Mouse (Mus musculus) intestine, embryonic 14.5 days (tissue): ENCODE measurements around the gene Vav3. TPM values are rescaled to one million over a fixed set of nuclear protein-coding genes. Genes with fewer than 3 reads are reported as not detected.

Experiments
- ATAC-seq: fragments of 200-750 bp; cut with Nextera tagmentation; replicated peaks from 2 replicates; pipeline ENCODE4 v1.8.0; 2017; ENCODE audit warnings: low read depth, moderate number of reproducible peaks, moderate TSS enrichment, moderate library complexity; ENCODE audit not compliant: low FRiP score, low TSS enrichment
- DNase-seq: peaks from one replicate; pipeline ENCODE4 v3.0.0-alpha.2; 2018; ENCODE audit warnings: low spot score
- H3K27ac ChIP-seq: fragments of 300-500 bp; sonication (generic); 2 replicates; pipeline ENCODE4 v1.5.1; 2014; ENCODE audit warnings: low read depth, mild to moderate bottlenecking, control low read depth
- H3K27me3 ChIP-seq: fragments of 300-500 bp; sonication (generic); replicated peaks from 2 replicates; pipeline ENCODE4 v1.6.1; 2014; ENCODE audit warnings: low read length, control low read depth; ENCODE audit not compliant: control insufficient read depth, insufficient read depth
- H3K36me3 ChIP-seq: fragments of 300-500 bp; sonication (generic); 2 replicates; pipeline ENCODE4 v1.6.1; 2014; ENCODE audit warnings: low read length, control low read depth; ENCODE audit not compliant: control insufficient read depth, insufficient read depth
- H3K4me1 ChIP-seq: fragments of 300-500 bp; sonication (generic); replicated peaks from 2 replicates; pipeline ENCODE4 v1.6.1; 2014; ENCODE audit warnings: low read length, control low read depth, mixed read lengths; ENCODE audit not compliant: control insufficient read depth, insufficient read depth
- H3K4me2 ChIP-seq: fragments of 300-500 bp; sonication (generic); 2 replicates; pipeline ENCODE4 v1.6.1; 2014; ENCODE audit warnings: low read length
- H3K4me3 ChIP-seq: fragments of 300-500 bp; sonication (generic); 2 replicates; pipeline ENCODE4 v1.5.1; 2014; ENCODE audit warnings: low read depth, low read length, control low read depth, mixed read lengths
- H3K9ac ChIP-seq: fragments of 300-500 bp; sonication (generic); 2 replicates; pipeline ENCODE4 v1.6.1; 2014; ENCODE audit warnings: mild to moderate bottlenecking, low read length
- H3K9me3 ChIP-seq: fragments of 300-500 bp; sonication (generic); 2 replicates; pipeline ENCODE4 v1.6.1; 2016; ENCODE audit warnings: low read length, control low read depth; ENCODE audit not compliant: control insufficient read depth
- WGBS: fragments of 180-500 bp; shearing (Covaris S2); extraction: QIAGEN DNeasy Blood & Tissue Kit; methylation state at CpG from one replicate; pipeline ENCODE4 v1.1.7; 2014; 5-methylcytosine and 5-hydroxymethylcytosine counted together
- polyA plus RNA-seq: library from polyadenylated mRNA; unstranded; fragments of >200 nt; fragmentation: Nextera tagmentation; extraction: Ambion mirVana; gene quantifications from 2 replicates; pipeline ENCODE4 v1.2.1, GENCODE M21; 2014

Vav3 gene
- polyA plus RNA-seq, 1 experiment from 2014 or later: 17.1 TPM

DNA sequence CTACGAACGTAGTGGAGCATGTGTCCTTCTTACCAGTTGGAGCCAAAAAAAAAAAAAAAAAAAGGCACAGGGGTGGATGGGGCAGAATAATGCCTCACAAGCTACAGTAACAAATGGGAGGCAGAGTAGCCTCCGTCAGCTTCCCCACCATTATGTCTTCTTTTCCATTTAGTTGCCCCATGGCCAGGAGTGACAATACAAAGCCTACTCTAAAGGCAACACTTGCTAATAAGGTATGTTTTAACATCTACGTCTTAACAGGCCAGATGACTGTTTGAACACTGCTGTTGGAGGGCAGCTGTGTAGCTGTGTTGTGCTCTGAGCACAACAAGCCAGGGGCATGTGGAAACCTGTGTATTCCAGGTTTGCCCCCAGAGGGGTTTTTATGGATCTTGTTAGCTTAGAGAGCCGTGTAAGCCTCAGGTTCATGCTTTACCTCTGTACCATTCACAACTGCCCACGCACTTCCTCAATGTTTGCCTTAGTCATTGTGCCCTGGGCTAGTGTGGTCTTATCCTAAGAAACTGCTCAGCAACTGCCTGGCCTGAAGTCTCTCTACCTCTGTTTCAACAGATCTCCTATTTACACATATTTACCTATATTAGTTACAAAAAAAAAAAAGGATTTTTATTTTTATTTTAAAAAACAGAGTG is 29.2 kb upstream of the Vav3 start:
- H3K4me3 ChIP-seq: no peak overlapping the region
- 88% methylated on average over 6 of the region's 6 CpGs for WGBS
- no peak for ATAC-seq
- no peaks in the 10 kb centered on the region for H3K36me3 ChIP-seq
- DNase-seq: no peak
- H3K27me3 ChIP-seq: no peaks in the 10 kb centered on the region
- H3K4me2 ChIP-seq: no peak overlapping the region
- no peak overlapping the region for H3K27ac ChIP-seq
- no peak overlapping the region for H3K9ac ChIP-seq
- H3K9me3 ChIP-seq: no peaks in the 10 kb centered on the region
- 0 out of 2 replicates have a peak, but pooled peaks cover 5% of the 10 kb centered on the region for H3K4me1 ChIP-seq

DNA sequence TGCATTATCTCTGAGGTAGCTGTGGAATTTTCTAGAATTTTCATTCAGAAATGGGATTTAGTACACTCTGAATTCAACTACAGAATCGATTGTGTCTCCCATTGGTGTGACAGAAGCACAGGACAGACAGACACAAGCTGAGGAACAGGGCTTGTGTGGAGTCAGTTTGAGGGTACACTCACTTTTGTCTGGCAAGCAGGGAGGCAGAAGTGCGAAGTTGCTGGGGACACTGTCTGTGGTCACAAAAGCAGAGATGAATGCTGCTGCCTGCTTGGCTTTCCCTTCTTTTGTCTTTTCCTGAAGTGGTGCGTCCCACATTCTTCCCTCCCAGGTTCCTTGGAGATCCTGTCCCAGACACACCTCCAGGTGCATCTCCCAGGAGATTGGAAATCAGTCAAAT is 28.6 kb upstream of the Vav3 start:
- no peak for DNase-seq
- ATAC-seq: no peak
- Histone ChIP-seq H3K27me3 (no peaks in the 10 kb centered on the region), H3K9me3 (no peaks in the 10 kb centered on the region), H3K4me2 (no peak overlapping the region), H3K36me3 (no peaks in the 10 kb centered on the region), H3K27ac (no peak overlapping the region), H3K4me3 (no peak overlapping the region), H3K9ac (no peak overlapping the region), H3K4me1 (0 out of 2 replicates have a peak, but pooled peaks cover 5% of the 10 kb centered on the region)
- WGBS: 90% methylated on average over 3 of the region's 3 CpGs

DNA sequence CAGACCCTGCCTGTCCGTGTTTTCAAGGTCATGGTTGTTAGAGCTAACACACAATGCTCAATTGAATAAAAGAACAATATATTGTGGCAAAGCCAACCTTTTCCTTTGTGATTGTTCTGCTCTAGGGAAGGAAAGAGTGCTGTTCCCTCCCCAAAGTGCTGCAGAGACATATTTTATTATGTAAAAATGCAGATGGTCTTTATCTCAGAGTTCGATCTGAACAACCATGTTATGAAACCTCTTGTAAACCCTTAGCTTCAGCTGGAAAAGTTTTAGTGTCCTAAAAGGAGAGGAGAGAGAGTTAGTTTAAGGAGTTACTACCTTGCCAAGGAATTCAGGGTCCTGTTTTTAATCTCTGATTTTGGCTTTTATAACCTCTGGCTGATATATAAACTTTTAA is 27.0 kb upstream of the Vav3 start:
- DNase-seq: no peak

DNA sequence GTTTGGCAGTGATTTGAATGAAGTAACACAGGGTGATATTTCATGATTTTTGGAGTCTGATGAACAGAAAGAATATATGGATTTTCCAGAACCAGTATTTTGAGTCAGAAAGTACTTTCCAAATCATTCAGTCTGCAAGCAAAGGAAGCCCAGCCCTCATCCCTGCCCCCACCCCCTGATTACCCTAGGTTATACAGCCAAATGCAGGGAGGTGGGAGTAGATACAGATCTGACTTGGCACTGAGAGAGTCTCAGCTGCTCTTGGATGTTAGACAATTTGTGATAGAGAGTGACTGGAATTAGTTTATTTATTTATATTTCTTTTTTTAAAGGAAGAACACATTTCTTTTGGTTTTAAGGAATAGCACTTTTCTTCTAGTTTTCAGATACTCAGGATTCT is 18.2 kb upstream of the Vav3 start:
- H3K27me3 ChIP-seq: no peaks in the 10 kb centered on the region
- H3K27ac ChIP-seq: no peak overlapping the region
- ATAC-seq (no peak), DNase-seq (no peak)
- H3K4me1 ChIP-seq: no peaks in the 10 kb centered on the region
- H3K9me3 ChIP-seq: no peaks in the 10 kb centered on the region
- no peaks in the 10 kb centered on the region for H3K36me3 ChIP-seq
- H3K9ac ChIP-seq: no peak overlapping the region
- no peak overlapping the region for H3K4me2 ChIP-seq
- H3K4me3 ChIP-seq: no peak overlapping the region

More for the DNA sequence above, 27.0 kb upstream of the Vav3 start:
- Histone ChIP-seq H3K27ac (no peak overlapping the region), H3K36me3 (no peaks in the 10 kb centered on the region), H3K9ac (no peak overlapping the region), H3K9me3 (no peaks in the 10 kb centered on the region), H3K4me1 (0 out of 2 replicates have a peak, but pooled peaks cover 5% of the 10 kb centered on the region), H3K4me3 (no peak overlapping the region), H3K27me3 (no peaks in the 10 kb centered on the region), H3K4me2 (no peak overlapping the region)
- ATAC-seq: no peak
- 52% methylated on average over 2 of the region's 2 CpGs for WGBS

DNA sequence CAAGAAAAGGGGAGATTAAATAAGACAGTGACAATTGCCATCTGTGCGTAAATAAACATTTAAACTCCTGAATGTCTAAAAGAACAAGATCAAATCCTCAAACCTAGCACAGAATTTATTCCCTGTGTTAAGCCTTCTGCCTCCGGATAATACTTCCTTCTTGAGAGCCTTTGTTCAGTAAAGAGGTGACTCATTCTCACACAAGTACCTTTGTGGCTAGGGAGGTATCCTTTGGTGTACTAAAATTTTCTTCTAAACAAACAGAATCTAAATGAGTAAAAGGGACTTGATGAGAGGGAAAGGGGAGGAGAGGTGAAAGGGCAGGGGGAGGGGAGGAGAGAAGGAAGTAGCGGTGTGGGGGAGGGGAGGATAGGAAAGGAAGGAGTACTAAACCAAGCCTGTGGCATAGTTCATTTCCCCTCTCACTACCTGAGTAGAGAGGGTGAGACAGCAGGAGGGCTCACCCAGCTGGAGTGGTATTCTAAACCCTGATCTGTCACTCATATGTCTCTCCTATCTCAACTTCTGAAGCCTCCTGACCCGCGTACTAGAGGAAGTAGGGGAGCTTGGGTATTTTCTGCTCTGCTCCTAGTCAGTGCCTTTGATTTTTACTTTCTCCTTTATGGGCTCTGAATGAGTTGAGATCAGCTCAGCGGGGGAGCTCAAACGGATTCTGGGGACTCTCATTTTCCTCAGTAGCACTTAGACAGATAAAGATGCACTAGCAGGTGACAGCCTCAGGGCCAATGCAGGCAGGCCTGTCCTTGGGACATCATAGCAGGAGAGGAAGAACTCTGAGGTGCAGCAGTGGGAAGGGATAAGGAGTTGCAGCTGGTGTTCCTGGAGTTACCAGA is 16.8 kb upstream of the Vav3 start:
- WGBS: 74% methylated on average over 7 of the region's 7 CpGs
- H3K36me3 ChIP-seq: no peaks in the 10 kb centered on the region
- no peak overlapping the region for H3K4me2 ChIP-seq
- no peaks in the 10 kb centered on the region for H3K4me1 ChIP-seq
- H3K27ac ChIP-seq: no peak overlapping the region
- no peak for ATAC-seq
- no peak for DNase-seq
- H3K9me3 ChIP-seq: no peaks in the 10 kb centered on the region
- no peak overlapping the region for H3K4me3 ChIP-seq
- no peak overlapping the region for H3K9ac ChIP-seq
- H3K27me3 ChIP-seq: no peaks in the 10 kb centered on the region

DNA sequence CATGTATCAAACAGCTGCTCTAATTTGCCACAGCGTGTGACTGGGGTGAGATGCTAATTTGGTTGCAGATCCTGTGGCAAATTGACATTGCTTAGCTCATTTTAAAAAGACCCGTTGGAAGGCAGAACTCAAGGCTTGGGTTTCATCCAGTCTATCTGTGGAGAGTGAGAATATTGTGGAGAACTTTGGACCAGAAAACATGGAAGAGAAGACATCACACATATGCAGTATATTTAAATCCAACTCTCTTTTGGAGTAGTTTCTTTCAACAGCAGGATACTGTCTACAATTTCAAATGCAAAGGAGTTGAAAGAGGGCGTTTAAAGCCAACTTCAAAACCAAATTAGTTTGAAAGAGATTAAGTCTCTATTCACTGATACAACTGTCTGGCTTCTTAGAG is 13.3 kb upstream of the Vav3 start:
- H3K27ac ChIP-seq: no peak overlapping the region
- no peak overlapping the region for H3K4me2 ChIP-seq
- H3K4me1 ChIP-seq: no peaks in the 10 kb centered on the region
- no peaks in the 10 kb centered on the region for H3K27me3 ChIP-seq
- ATAC-seq: no peak
- WGBS: 73% methylated on average over 3 of the region's 3 CpGs
- no peak for DNase-seq
- H3K9me3 ChIP-seq: no peaks in the 10 kb centered on the region
- no peaks in the 10 kb centered on the region for H3K36me3 ChIP-seq
- no peak overlapping the region for H3K9ac ChIP-seq
- no peak overlapping the region for H3K4me3 ChIP-seq

DNA sequence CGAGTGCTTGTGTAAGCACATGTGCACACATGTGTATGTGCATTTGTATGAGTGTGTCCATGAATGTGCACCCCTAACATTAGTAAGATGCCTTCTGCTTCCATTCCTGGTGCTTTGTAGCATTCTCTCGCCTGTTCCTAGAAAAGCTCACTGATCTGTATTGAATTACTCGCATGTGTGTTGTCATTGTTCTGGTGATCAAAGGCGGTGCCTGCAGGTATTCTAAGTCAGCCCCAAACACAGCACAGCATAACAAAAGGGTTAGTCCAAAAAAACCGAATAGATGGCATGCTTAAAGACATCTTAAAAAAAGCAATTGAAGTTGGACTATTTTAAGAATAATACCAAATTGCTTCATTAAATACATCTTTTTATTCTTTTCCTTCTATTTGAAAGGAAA is 7.7 kb upstream of the Vav3 start:
- Histone ChIP-seq H3K9me3 (no peaks in the 10 kb centered on the region), H3K4me3 (no peak overlapping the region), H3K27me3 (no peaks in the 10 kb centered on the region), H3K36me3 (no peaks in the 10 kb centered on the region), H3K9ac (no peak overlapping the region), H3K4me2 (no peak overlapping the region), H3K4me1 (no peaks in the 10 kb centered on the region), H3K27ac (no peak overlapping the region)
- WGBS: 80% methylated on average over 5 of the region's 5 CpGs
- DNase-seq (no peak), ATAC-seq (no peak)

DNA sequence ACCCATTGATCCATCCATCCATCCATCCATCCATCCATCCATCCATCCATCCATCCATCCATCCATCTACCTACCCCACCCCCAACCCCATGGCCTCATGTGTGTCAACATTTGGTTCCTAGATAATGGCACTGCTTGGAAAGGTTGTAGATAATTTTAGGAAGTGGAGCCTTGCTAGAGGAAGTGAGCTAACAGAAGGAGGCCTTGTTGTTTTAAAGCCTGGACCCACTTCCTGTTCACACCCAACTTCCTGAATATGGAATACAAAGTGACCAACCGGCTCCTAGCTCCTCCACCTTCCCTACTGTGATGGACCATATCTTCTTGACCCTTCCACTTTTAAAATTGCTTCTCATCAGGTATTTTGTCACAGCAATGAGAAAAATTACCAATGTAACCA is 5.0 kb upstream of the Vav3 start:
- WGBS: 64% methylated on average over 1 of the region's 1 CpGs
- Histone ChIP-seq H3K27me3 (no peaks in the 10 kb centered on the region), H3K27ac (no peak overlapping the region), H3K4me1 (no peaks in the 10 kb centered on the region), H3K9ac (no peak overlapping the region), H3K4me2 (no peak overlapping the region), H3K9me3 (no peaks in the 10 kb centered on the region), H3K4me3 (no peak overlapping the region), H3K36me3 (no peaks in the 10 kb centered on the region)
- no peak for DNase-seq
- no peak for ATAC-seq
